ENCODE assay signal across 8 mouse cellular contexts in the genomic region with DNA sequence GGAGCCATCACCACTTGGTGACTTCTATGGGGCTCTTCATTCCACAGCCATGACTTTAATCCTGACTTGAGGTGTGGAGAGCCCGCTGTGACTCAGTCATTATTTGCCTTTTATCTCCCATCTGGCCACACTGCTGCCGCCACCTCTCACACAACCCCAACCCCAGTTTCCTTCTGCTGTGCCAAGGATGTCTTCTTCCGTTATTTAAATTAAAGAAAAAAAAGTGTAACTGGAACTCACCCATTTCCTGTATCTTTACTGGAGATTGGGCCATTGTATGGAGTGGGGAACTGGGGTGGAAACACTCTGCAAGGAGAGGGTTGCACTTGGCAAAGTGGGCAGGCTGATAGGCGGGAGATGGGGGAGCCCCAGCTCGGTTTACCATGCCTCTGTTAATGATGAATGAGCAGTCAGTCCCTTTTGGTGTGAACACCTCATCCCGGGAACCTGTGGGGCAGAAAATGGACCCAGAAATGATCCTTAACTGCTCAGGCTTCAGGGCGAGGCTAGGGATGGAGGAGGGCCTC. TPM values are rescaled to one million over a fixed set of nuclear protein-coding genes. Genes with fewer than 3 reads are reported as not detected.
DNase-seq lines count a peak whose midpoint lies in the region; ATAC-seq and TF ChIP-seq lines count a peak whose summit lies in the region.

No protein-coding gene starts in this region.

- TF ChIP-seq EP300 in heart, postnatal 0 days (IDR thresholded peaks at IDR 0.05; ENCODE audit: low read depth): no peak

- WGBS in heart, postnatal 0 days: 36% methylated on average over 7 of the region's 7 CpGs
- 12% methylated on average over 7 of the region's 7 CpGs for WGBS in bone marrow, adult 2 months
- WGBS in midbrain, embryonic 15.5 days: 58% methylated on average over 7 of the region's 7 CpGs

- peak overlapping the region; percentile 56 for H3K4me3 ChIP-seq in heart, postnatal 0 days (ENCODE audit: low read depth, low read length)
- peak overlapping the region; percentile 75 for H3K4me3 ChIP-seq in bone marrow, adult 2 months (replicated peaks; ENCODE audit: control insufficient read depth, low read depth, low read length)
- peak overlapping the region; percentile 73 for H3K4me3 ChIP-seq in midbrain, embryonic 15.5 days

- no peak overlapping the region for H3K9ac ChIP-seq in heart, postnatal 0 days (replicated peaks; ENCODE audit: low read depth, low read length)
- H3K9ac ChIP-seq in midbrain, embryonic 15.5 days: peak overlapping the region; percentile 89; the same call in 1 of the 2 replicates

- H3K27ac ChIP-seq in heart, postnatal 0 days (ENCODE audit: low read depth): no peak overlapping the region
- 0 out of 2 replicates have a peak overlapping the region, but pooled peaks have one; percentile 30 for H3K27ac ChIP-seq in bone marrow, adult 2 months (ENCODE audit: control insufficient read depth, insufficient read depth, low read depth, low read length, poor library complexity)
- H3K27ac ChIP-seq in midbrain, embryonic 15.5 days: peak overlapping the region; percentile 93

- H3K9me3 ChIP-seq in heart, postnatal 0 days (replicated peaks; ENCODE audit: control insufficient read depth, low read length): no peaks in the 10 kb centered on the region
- no peaks in the 10 kb centered on the region for H3K9me3 ChIP-seq in midbrain, embryonic 15.5 days

- no peak for TF ChIP-seq CTCF in heart, postnatal 0 days (IDR thresholded peaks at IDR 0.05; ENCODE audit: low read depth)
- TF ChIP-seq CTCF in bone marrow, adult 2 months (IDR thresholded peaks at IDR 0.05; ENCODE audit: control insufficient read depth, insufficient read depth, low read length): no peak

- no peak for TF ChIP-seq POLR2A in bone marrow, adult 2 months (IDR thresholded peaks at IDR 0.05; ENCODE audit: borderline replicate concordance, control insufficient read depth, low read depth, low read length)

- ATAC-seq in heart, postnatal 0 days (ENCODE audit: insufficient read depth, low read depth): no peak
- peak; percentile 9 for ATAC-seq in inflammation-experienced regulatory T-cells, adult 6 months
- ATAC-seq in midbrain, embryonic 15.5 days (replicated peaks): peak; percentile 38

- H3K27me3 ChIP-seq in heart, postnatal 0 days (ENCODE audit: control insufficient read depth, insufficient read depth, low read length): no peaks in the 10 kb centered on the region
- no peaks in the 10 kb centered on the region for H3K27me3 ChIP-seq in midbrain, embryonic 15.5 days (replicated peaks)

- intact Hi-C loops in heart, postnatal 10 days (cut with DNase I): no loop called here

- no peak for DNase-seq in heart, postnatal 0 days (ENCODE audit: low spot score)
- DNase-seq in heart, postnatal 10 days: no peak
- DNase-seq in left cerebral cortex, adult 9 months (ENCODE audit: low spot score in 2 of 2): no peak
- no peak for DNase-seq in cerebellum, adult 8-10 months
- no peak for DNase-seq in kidney, postnatal 25 days

- peak overlapping the region; percentile 96 for H3K4me2 ChIP-seq in heart, postnatal 0 days (ENCODE audit: low read depth, low read length)
- H3K4me2 ChIP-seq in midbrain, embryonic 15.5 days: peak overlapping the region; percentile 97

- H3K36me3 ChIP-seq in heart, postnatal 0 days (replicated peaks; ENCODE audit: control insufficient read depth, insufficient read depth, low read length): peaks cover 32% of the 10 kb centered on the region
- H3K36me3 ChIP-seq in midbrain, embryonic 15.5 days (replicated peaks): peaks cover 21% of the 10 kb centered on the region

- peaks cover 16% of the 10 kb centered on the region for H3K4me1 ChIP-seq in heart, postnatal 0 days (ENCODE audit: control insufficient read depth, insufficient read depth)
- peaks cover 5% of the 10 kb centered on the region for H3K4me1 ChIP-seq in bone marrow, adult 2 months (ENCODE audit: control insufficient read depth, insufficient read depth, low read length)
- peaks cover 44% of the 10 kb centered on the region for H3K4me1 ChIP-seq in midbrain, embryonic 15.5 days

RNA-seq across cellular contexts. Expression of a gene that starts 0.3 kb away (rescaled TPM):
- total RNA-seq in heart, postnatal 0 days (2014; rRNA removed; ENCODE audit: low replicate concordance): 2.1 and 2.2 TPM in 2 replicates
- 5.6 and 5.7 TPM in 2 replicates for polyA plus RNA-seq in heart, postnatal 0 days (2015; fragmentation: Nextera tagmentation; extraction: Ambion mirVana)
- 1 to 10 TPM; 7.9 to 8.3 TPM for total RNA-seq in heart, postnatal 10 days (2021)
- 4.1 and 9.8 TPM in 2 replicates for polyA plus RNA-seq in bone marrow, adult 2 months (2011; ENCODE audit: insufficient read depth, insufficient read length, low replicate concordance, missing spikeins)
- 100 to 1,000 TPM; 132 to 223 (median 213) TPM for polyA plus RNA-seq in inflammation-experienced regulatory T-cells, adult 6 months (2017; shearing (Covaris generic))
- polyA plus RNA-seq in midbrain, embryonic 15.5 days (2015; fragmentation: Nextera tagmentation; extraction: Ambion mirVana): 33.5 and 37.5 TPM in 2 replicates

RNA-seq across cellular contexts. Expression of a gene that starts 5.3 kb away (rescaled TPM):
- 54.4 and 60.7 TPM in 2 replicates for total RNA-seq in heart, postnatal 0 days (2014; rRNA removed; ENCODE audit: low replicate concordance)
- 65.9 and 70.3 TPM in 2 replicates for polyA plus RNA-seq in heart, postnatal 0 days (2015; fragmentation: Nextera tagmentation; extraction: Ambion mirVana)
- 10 to 100 TPM; 49.4 to 49.6 TPM for total RNA-seq in heart, postnatal 10 days (2021)
- polyA plus RNA-seq in bone marrow, adult 2 months (2011; ENCODE audit: insufficient read depth, insufficient read length, low replicate concordance, missing spikeins): 25.7 and 54.2 TPM in 2 replicates
- polyA plus RNA-seq in inflammation-experienced regulatory T-cells, adult 6 months (2017; shearing (Covaris generic)): 100 to 1,000 TPM; 168 to 216 (median 185) TPM
- polyA plus RNA-seq in midbrain, embryonic 15.5 days (2015; fragmentation: Nextera tagmentation; extraction: Ambion mirVana): 144 and 146 TPM in 2 replicates

RNA-seq across cellular contexts. Expression of a gene that starts 18.0 kb away (rescaled TPM):
- total RNA-seq in heart, postnatal 0 days (2014; rRNA removed; ENCODE audit: low replicate concordance): 22.7 and 24.7 TPM in 2 replicates
- 8.2 and 8.5 TPM in 2 replicates for polyA plus RNA-seq in heart, postnatal 0 days (2015; fragmentation: Nextera tagmentation; extraction: Ambion mirVana)
- 10 to 100 TPM; 26.6 to 26.7 TPM for total RNA-seq in heart, postnatal 10 days (2021)
- 43.3 and 90.9 TPM in 2 replicates for polyA plus RNA-seq in bone marrow, adult 2 months (2011; ENCODE audit: insufficient read depth, insufficient read length, low replicate concordance, missing spikeins)
- polyA plus RNA-seq in inflammation-experienced regulatory T-cells, adult 6 months (2017; shearing (Covaris generic)): 10 to 100 TPM; 12.5 to 29.0 (median 24.7) TPM
- 22.4 and 26.7 TPM in 2 replicates for polyA plus RNA-seq in midbrain, embryonic 15.5 days (2015; fragmentation: Nextera tagmentation; extraction: Ambion mirVana)

RNA-seq across cellular contexts. Expression of a gene that starts 20.1 kb away (rescaled TPM):
- 36.2 and 36.4 TPM in 2 replicates for total RNA-seq in heart, postnatal 0 days (2014; rRNA removed; ENCODE audit: low replicate concordance)
- 20.1 and 20.8 TPM in 2 replicates for polyA plus RNA-seq in heart, postnatal 0 days (2015; fragmentation: Nextera tagmentation; extraction: Ambion mirVana)
- 10 to 100 TPM; 24.2 to 24.7 TPM for total RNA-seq in heart, postnatal 10 days (2021)
- polyA plus RNA-seq in bone marrow, adult 2 months (2011; ENCODE audit: insufficient read depth, insufficient read length, low replicate concordance, missing spikeins): 27.7 and 71.7 TPM in 2 replicates
- polyA plus RNA-seq in inflammation-experienced regulatory T-cells, adult 6 months (2017; shearing (Covaris generic)): 10 to 100 TPM; 63.7 to 86.1 (median 85.1) TPM
- polyA plus RNA-seq in midbrain, embryonic 15.5 days (2015; fragmentation: Nextera tagmentation; extraction: Ambion mirVana): 50.3 and 51.0 TPM in 2 replicates

RNA-seq across cellular contexts. Expression of a gene that starts 22.6 kb away (rescaled TPM):
- 1.1 TPM in 1 of 2 replicates, not detected in the other for total RNA-seq in heart, postnatal 0 days (2014; rRNA removed; ENCODE audit: low replicate concordance)
- polyA plus RNA-seq in heart, postnatal 0 days (2015; fragmentation: Nextera tagmentation; extraction: Ambion mirVana): 0.15 and 0.32 TPM in 2 replicates
- under 1 TPM; 0.19 to 0.60 TPM for total RNA-seq in heart, postnatal 10 days (2021)
- 1.6 TPM in 1 of 2 replicates, not detected in the other for polyA plus RNA-seq in bone marrow, adult 2 months (2011; ENCODE audit: insufficient read depth, insufficient read length, low replicate concordance, missing spikeins)
- 1 to 10 TPM in 2 of 3 experiments, not detected in 1; 1.3 TPM for polyA plus RNA-seq in inflammation-experienced regulatory T-cells, adult 6 months (2017; shearing (Covaris generic))
- polyA plus RNA-seq in midbrain, embryonic 15.5 days (2015; fragmentation: Nextera tagmentation; extraction: Ambion mirVana): 59.6 and 59.8 TPM in 2 replicates
